Mouse (Mus musculus) naive thymus-derived CD4-positive, alpha-beta T cell, adult 2 months (primary cell): ENCODE measurements at regions not wholly inside any gene's neighbourhood (a gene's known extent, or its start where the extent isn't known, plus 50 kb on each side); places are given as distances from the start of the nearest gene placed in this dataset.

ENCODE experiments used
- DNase-seq: peaks from one replicate; pipeline ENCODE4 v3.0.0-alpha.2; 2011; ENCODE audit warnings: low read depth

DNA sequence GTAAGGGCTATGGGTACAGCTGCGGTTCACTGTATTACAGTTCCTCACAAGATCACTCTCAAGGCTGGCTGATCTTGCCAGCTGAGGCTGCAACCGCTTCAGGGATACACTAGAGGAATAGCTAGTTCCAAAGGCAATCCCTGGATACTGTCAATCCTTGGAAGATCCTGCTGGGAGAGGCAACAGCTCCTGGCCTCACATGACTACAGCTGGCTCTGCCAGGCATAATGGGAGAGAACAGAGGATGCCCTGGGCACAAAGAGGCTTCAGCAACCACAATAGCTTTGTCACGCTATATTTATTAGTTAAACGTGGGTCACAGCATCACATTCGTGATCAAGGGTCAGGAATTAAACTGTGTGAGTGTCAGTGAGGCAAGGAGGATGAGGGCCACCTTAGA is 94.3 kb upstream of the Supt20 start:
- no peak for DNase-seq

DNA sequence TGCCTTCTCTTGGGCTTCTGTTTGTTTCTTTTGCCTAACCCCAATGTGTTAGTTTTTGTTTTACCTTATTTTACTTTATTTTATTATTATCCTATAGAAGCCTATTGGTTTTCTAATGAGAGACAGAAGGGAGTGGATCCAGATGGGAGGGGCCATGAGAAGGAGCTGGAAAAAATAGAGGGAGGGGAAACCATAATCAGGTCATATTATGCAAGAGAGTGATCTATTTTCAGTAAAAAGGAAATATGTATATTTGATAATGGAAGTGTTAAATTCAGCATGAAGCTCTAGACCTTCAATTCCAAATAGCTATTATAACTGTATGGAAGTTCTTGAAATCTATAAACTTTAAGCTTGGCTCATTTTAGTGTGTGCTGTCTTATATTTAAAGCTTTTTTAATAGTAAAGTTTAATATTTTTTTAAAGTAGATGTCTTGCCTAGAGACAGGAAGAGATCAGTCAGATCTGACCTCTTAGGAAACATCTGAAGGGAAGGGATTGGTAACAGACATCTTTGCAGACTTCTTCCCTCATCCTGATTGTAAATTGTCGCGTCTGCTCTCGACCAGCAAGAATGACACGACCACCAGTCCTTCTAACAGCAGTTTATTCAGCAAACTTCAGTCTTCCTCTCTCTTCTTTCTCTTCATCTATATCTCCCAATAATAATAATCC is 87.8 kb upstream of the Supt20 start:
- DNase-seq, result no peak

DNA sequence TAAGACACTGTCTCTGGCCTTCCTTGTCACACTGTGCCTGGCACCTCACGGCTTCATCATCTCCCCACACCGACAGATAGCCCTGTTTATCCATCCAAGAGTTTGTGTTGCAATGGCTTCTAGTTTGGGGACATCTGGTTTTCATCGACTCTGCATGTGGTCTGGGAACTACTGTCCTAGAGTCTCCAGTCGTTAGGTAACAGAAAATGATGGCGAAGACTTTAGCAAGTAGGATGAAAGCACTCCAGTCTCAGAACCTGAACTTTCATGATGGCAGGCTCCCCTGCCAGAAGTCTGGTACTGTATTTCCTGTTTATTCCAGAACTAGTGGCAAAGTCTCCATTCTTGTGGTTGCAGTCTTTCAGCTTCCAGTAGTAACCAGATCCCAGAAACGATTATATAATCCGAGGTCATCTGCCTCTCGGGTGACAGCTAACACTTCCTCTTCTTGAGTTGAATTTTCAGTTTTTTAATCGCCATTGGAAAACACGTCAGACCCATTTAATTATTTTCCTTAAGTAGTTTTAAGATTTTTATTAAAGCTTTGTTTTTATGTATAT is 81.1 kb upstream of the Supt20 start:
- no peak for DNase-seq

DNA sequence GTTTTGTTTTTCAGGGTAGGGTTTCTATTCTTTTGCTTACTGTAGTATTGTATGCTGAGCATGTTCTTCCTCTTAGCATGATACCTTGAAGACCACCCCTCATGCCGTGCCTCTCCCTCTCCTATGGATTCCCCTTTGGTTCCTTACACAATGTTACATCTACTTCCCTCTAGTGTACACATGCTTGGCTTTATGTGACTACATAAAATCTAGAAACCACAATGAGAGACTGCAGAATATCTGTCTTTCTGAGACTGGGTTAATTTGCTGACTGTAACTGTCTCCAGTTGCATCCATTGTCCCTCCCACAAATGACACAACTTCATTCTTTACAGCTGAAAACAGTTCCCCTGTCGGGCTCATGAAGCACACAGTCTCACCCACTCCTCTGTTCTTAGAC is 78.8 kb upstream of the Supt20 start:
- no peak for DNase-seq

DNA sequence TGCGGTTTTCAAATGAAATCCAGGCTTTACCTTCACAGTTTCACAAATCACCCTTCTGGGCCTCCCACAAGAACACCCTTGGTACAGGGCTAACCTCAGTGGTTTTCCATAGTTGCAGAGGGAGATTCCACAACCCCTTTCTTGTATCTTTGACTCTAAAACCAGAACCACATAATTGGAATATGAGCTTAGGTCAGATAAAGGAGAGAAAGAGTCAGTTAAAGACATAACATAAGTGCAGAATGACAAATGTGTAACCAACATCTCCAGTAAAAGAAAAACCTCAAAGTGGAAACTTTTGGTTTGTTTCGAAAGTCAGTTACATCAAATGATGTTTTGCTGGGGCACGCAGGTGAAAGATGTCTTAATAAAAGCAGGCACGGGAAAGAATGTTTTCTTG is 75.3 kb upstream of the Supt20 start:
- no peak for DNase-seq

DNA sequence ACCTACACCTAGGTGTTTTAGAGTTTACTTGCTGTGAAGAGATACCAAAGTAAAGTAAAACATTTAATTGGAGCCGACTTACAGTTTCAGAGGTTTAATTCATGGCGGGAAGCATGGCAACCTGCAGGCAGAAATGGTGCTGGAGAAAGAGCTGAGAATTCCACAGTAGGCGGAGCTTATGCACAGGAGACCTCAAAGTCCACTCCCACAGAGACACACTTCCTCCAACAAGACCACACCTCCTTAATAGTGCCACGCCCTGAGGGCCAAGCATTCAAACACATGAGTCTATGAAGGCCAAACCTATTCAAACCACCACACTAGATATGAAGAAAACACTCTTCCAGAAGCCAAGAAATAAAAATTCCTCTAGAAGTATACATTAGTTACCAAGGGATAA is 74.3 kb upstream of the Supt20 start:
- no peak for DNase-seq

DNA sequence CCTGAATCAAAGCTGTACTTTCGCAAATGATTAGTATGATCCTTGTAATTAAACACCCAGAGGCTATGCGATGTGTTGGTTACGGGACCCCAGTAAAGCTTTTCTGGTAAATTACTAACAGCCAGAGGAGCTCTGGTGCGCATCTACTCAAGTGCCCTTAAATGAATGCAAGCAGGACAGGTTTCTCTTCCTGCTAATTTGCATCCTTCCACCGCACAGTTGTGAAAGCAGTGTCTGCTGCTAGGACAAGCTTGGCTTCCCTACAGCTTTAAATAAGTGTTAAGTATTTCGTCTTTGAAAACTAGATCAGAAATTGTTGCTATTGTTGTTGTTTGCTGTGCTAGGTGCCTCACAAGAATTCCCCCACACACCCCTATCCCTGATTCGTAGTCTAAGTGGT is 62.4 kb upstream of the Supt20 start:
- no peak for DNase-seq

DNA sequence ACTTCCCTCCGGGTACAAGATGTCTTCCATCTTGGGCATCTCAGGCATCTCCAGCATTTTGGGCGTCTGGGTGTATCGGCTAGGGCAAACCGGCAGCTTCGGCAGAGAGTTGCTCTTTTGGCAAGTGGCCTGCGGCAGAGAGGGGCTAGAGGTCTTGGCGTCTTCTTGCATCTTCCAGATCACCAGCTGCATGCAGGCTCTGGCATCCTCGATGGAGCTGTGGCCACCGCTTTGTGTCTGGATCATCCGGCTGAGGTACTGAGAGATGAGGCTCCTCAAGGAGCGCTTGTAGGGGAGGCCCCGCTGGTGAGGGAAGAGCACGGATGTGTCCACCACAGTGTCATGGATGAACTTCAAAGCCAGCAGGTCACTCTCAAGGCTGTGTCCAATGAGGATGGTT is 59.9 kb upstream of the Supt20 start:
- DNase-seq, result no peak

DNA sequence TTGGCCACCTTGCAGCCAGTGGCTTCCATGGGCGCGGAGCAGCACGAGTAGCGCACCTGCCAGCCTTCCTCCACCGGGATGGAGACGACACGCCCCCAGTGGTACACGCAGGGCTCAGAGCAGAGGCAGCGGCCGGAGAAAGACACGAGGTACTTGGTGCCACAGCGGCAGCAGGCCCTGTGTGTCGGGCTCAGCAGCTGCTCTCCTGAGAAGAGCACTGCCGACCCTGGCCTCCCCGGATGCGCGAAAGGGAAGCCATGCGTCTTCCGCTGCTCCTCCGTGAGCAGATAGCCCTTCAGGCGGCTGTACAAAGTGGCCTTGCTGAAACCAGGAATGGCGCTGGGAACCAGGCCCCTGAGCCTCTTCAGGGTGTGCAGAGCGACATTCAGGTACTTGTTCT is 59.2 kb upstream of the Supt20 start:
- DNase-seq, result no peak

DNA sequence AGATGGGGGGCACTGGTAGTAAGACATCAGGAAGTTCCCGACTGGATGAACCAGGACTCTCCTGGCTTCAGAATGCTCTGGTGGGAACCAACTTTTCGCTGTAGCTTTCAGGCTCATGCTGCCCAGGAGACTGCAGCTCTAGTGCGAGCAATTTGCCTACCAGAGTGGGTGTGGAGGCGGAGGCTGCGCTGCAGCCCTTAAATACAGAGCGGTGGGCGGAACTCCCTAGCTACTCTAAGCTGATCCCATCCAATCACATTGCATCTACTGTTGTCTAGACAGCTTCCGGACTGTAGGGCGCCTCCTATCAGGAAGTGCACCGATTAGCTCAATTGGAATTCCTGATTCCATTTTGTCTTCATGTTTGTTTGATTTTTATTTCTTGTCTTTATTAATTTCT is 58.2 kb upstream of the Supt20 start:
- no peak for DNase-seq
